Mouse (Mus musculus) CH12.LX (cell line): Measurements from ENCODE around the gene Selenot. TPM values are rescaled to one million over a fixed set of nuclear protein-coding genes. Genes with fewer than 3 reads are reported as not detected.

Experiments
- DNase-seq: peaks from one replicate; pipeline ENCODE4 v3.0.0-alpha.2; 2013; ENCODE audit errors: extremely low read depth
- H3K27ac ChIP-seq: 2 replicates; pipeline ENCODE4 v1.5.1; 2012; ENCODE audit warnings: low read depth, mild to moderate bottlenecking, control low read depth, moderate library complexity; ENCODE audit not compliant: insufficient read depth
- H3K27me3 ChIP-seq: replicated peaks from 2 replicates; pipeline ENCODE3; 2012; ENCODE audit warnings: inconsistent platforms
- H3K36me3 ChIP-seq, 2 experiments: replicated peaks in 1 of 2; 2 replicates each; pipeline versions ENCODE3 to v1.6.1; 2012; ENCODE audit warnings: inconsistent platforms in 1 of 2, low read length in 1 of 2, mild to moderate bottlenecking in 1 of 2, mixed read lengths in 1 of 2, moderate library complexity in 1 of 2; ENCODE audit not compliant: control insufficient read depth in 1 of 2, insufficient read depth in 1 of 2
- H3K4me1 ChIP-seq, 2 experiments: 2 replicates each; pipeline ENCODE4 v1.6.1; 2012; ENCODE audit warnings: inconsistent platforms in 1 of 2, moderate library complexity in 1 of 2; ENCODE audit not compliant: insufficient read depth in 2 of 2, control insufficient read depth in 1 of 2
- H3K4me2 ChIP-seq: 2 replicates; pipeline ENCODE4 v1.6.1; 2012; ENCODE audit warnings: low read depth, mild to moderate bottlenecking, control low read depth; ENCODE audit not compliant: poor library complexity, insufficient read depth, severe bottlenecking
- H3K4me3 ChIP-seq, 3 experiments: fragments of 150-350 bp in 1 of 3; sonication (generic) in 1 of 3; replicated peaks in 1 of 3; 2 replicates each; pipeline versions ENCODE3 to v1.5.1; 2011 to 2012; ENCODE audit warnings: low read depth in 2 of 3, low read length in 2 of 3, mild to moderate bottlenecking in 2 of 3, moderate library complexity in 2 of 3, control low read depth in 1 of 3, improper control_type of control experiment in 1 of 3, inconsistent platforms in 1 of 3, mixed read lengths in 1 of 3; ENCODE audit not compliant: poor library complexity in 1 of 3
- H3K79me2 ChIP-seq: replicated peaks from 2 replicates; pipeline ENCODE4 v1.6.1; 2012; ENCODE audit warnings: mild to moderate bottlenecking, moderate library complexity; ENCODE audit not compliant: control insufficient read depth, poor library complexity, insufficient read depth, severe bottlenecking; ENCODE audit errors: extremely low read depth
- H3K9ac ChIP-seq: 2 replicates; pipeline ENCODE4 v1.6.1; 2012; ENCODE audit warnings: low read depth, mild to moderate bottlenecking, control low read depth, moderate library complexity; ENCODE audit not compliant: insufficient read depth
- H3K9me3 ChIP-seq: replicated peaks from 2 replicates; pipeline ENCODE3; 2012; ENCODE audit warnings: low read length, inconsistent platforms, mixed read lengths
- BHLHE40 ChIP-seq: IDR thresholded peaks from 2 replicates; pipeline ENCODE4 v1.6.1; 2011; ENCODE audit warnings: mild to moderate bottlenecking, low read depth, low read length, improper control_type of control experiment
- CHD1 ChIP-seq: IDR thresholded peaks from 2 replicates; pipeline ENCODE4 v1.6.1; 2012; ENCODE audit warnings: low read depth, low read length, improper control_type of control experiment, inconsistent platforms
- ELF1 ChIP-seq: IDR thresholded peaks from 2 replicates; pipeline ENCODE4 v1.6.1; 2014; ENCODE audit warnings: low read depth, mild to moderate bottlenecking, inconsistent platforms, low read length, improper control_type of control experiment
- EP300 ChIP-seq: IDR thresholded peaks from 2 replicates; pipeline ENCODE4 v1.6.1; 2011; ENCODE audit warnings: low read length, improper control_type of control experiment
- GABPA ChIP-seq: IDR thresholded peaks from 2 replicates; pipeline ENCODE4 v1.6.1; 2012; ENCODE audit warnings: low read depth, low read length, improper control_type of control experiment, inconsistent platforms; ENCODE audit not compliant: insufficient replicate concordance
- IRF4 ChIP-seq: IDR thresholded peaks from 2 replicates; pipeline ENCODE4 v1.6.1; 2014; ENCODE audit warnings: low read depth, mild to moderate bottlenecking, inconsistent platforms, low read length, improper control_type of control experiment
- KAT2A ChIP-seq: IDR thresholded peaks from 2 replicates; pipeline ENCODE4 v1.6.1; 2012; ENCODE audit warnings: low read length, improper control_type of control experiment, inconsistent platforms; ENCODE audit not compliant: insufficient replicate concordance
- MEF2A ChIP-seq: IDR thresholded peaks from 2 replicates; pipeline ENCODE4 v1.6.1; 2014; ENCODE audit warnings: low read depth, mild to moderate bottlenecking, inconsistent platforms, low read length, improper control_type of control experiment, borderline replicate concordance
- MXI1 ChIP-seq: IDR thresholded peaks from 2 replicates; pipeline ENCODE4 v1.6.1; 2011; ENCODE audit warnings: mild to moderate bottlenecking, low read depth, low read length, improper control_type of control experiment
- MYC ChIP-seq: IDR thresholded peaks from 2 replicates; pipeline ENCODE4 v1.6.1; 2011; ENCODE audit warnings: low read depth, mild to moderate bottlenecking, improper control_type of control experiment, low read length
- NRF1 ChIP-seq: IDR thresholded peaks from 2 replicates; pipeline ENCODE4 v1.6.1; 2014; ENCODE audit warnings: low read depth, mild to moderate bottlenecking, inconsistent platforms, low read length, improper control_type of control experiment, moderate library complexity
- POLR2A ChIP-seq: IDR thresholded peaks from 2 replicates; pipeline ENCODE4 v1.6.1; 2011; ENCODE audit warnings: low read depth, mild to moderate bottlenecking, improper control_type of control experiment, low read length
- POLR2AphosphoS2 ChIP-seq: IDR thresholded peaks from 2 replicates; pipeline ENCODE4 v1.6.1; 2011; ENCODE audit warnings: low read depth, low read length, improper control_type of control experiment
- RCOR1 ChIP-seq: conservative IDR thresholded peaks from 2 replicates; pipeline ENCODE4 v1.6.1; 2012; ENCODE audit warnings: low read depth, mild to moderate bottlenecking, inconsistent platforms, low read length, improper control_type of control experiment
- SIN3A ChIP-seq: IDR thresholded peaks from 2 replicates; pipeline ENCODE4 v1.6.1; 2012; ENCODE audit warnings: low read length, improper control_type of control experiment, inconsistent platforms
- TCF12 ChIP-seq: IDR thresholded peaks from 2 replicates; pipeline ENCODE4 v1.6.1; 2014; ENCODE audit warnings: low read depth, mild to moderate bottlenecking, inconsistent platforms, low read length, improper control_type of control experiment
- ZC3H11A ChIP-seq: IDR thresholded peaks from 2 replicates; pipeline ENCODE4 v1.6.1; 2012; ENCODE audit warnings: low read depth, mild to moderate bottlenecking, inconsistent platforms, low read length, improper control_type of control experiment
- ZNF384 ChIP-seq: IDR thresholded peaks from 2 replicates; pipeline ENCODE4 v1.6.1; 2012; ENCODE audit warnings: low read depth, low read length, improper control_type of control experiment, inconsistent platforms
- dilution Hi-C: fragments of 300-500 bp; cut with MboI; formaldehyde crosslinking; loops from 2 replicates; pipeline ENCODE4 v1.14.3; 2020; ENCODE audit warnings: low sequenced_read_pairs; ENCODE audit not compliant: extremely low pct_unique_long_range_greater_than_20kb, extremely low pct_ligation_motif_present
- in situ Hi-C: fragments of 300-500 bp; cut with MboI; formaldehyde crosslinking; loops from 3 replicates; pipeline ENCODE4 v1.14.3; 2019; ENCODE audit warnings: low sequenced_read_pairs, low pct_ligation_motif_present, low pct_unique_long_range_greater_than_20kb, mixed read lengths
- polyA plus RNA-seq: library from polyadenylated mRNA; unstranded; fragments of >175 nt; gene quantifications from 2 replicates; pipeline ENCODE4 v1.2.1, GENCODE M21; 2012; ENCODE audit warnings: low read depth; ENCODE audit not compliant: insufficient read length
- total RNA-seq, 2 experiments: library from RNA; depleted of rRNA; stranded (reverse); fragments of 300-350 nt in 1 of 2; fragments of >200 nt in 1 of 2; gene quantifications; 2 replicates each; pipeline ENCODE4 v1.2.3; 2012 to 2014

The Selenot gene
- total and polyA plus RNA-seq, 3 experiments, result 63.6 to 254 (median 157) TPM

DNA sequence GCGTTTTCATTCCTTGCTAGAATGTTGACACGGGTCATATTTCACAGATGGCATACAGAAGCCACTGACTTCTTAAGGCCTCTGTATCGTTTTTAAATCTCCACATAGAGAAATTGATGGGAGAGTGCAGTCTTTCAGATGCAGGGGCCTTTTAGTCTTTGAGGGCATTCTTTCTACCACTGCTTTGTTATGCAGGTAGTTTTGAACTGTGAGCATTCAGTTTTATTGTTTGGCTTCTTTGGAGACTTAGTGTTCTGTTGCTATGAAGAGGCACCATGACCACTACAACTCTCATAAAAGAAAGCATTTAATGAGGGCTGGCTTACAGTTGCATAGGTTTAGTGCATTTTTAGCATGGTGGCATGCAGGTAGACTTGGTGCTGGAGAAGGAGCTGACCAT is 39.9 kb upstream of the Selenot start:
- Histone ChIP-seq H3K4me2 (no peak overlapping the region; the same call in 1 of the 2 replicates), H3K79me2 (peaks cover 30% of the 10 kb centered on the region), H3K9me3 (no peaks in the 10 kb centered on the region), H3K9ac (no peak overlapping the region), H3K36me3 (peaks cover 41 to 73% of the 10 kb centered on the region in 2 experiments), H3K27me3 (no peaks in the 10 kb centered on the region), H3K4me3 (no peak overlapping the region), H3K27ac (no peak overlapping the region), H3K4me1 (no peaks in the 10 kb centered on the region)
- in situ Hi-C loops, result no loop called here
- dilution Hi-C loops, result no loop called here
- no peak for TF ChIP-seq EP300
- TF ChIP-seq ZC3H11A, result no peak
- TF ChIP-seq ELF1, result no peak
- no peak for TF ChIP-seq CHD1
- TF ChIP-seq POLR2AphosphoS2, result no peak
- no peak for TF ChIP-seq MXI1
- TF ChIP-seq TCF12, result no peak
- TF ChIP-seq BHLHE40, result no peak
- TF ChIP-seq POLR2A, result no peak
- no peak for TF ChIP-seq GABPA
- no peak for TF ChIP-seq MEF2A
- no peak for TF ChIP-seq RCOR1
- no peak for TF ChIP-seq MYC
- TF ChIP-seq SIN3A, result no peak
- no peak for DNase-seq

DNA sequence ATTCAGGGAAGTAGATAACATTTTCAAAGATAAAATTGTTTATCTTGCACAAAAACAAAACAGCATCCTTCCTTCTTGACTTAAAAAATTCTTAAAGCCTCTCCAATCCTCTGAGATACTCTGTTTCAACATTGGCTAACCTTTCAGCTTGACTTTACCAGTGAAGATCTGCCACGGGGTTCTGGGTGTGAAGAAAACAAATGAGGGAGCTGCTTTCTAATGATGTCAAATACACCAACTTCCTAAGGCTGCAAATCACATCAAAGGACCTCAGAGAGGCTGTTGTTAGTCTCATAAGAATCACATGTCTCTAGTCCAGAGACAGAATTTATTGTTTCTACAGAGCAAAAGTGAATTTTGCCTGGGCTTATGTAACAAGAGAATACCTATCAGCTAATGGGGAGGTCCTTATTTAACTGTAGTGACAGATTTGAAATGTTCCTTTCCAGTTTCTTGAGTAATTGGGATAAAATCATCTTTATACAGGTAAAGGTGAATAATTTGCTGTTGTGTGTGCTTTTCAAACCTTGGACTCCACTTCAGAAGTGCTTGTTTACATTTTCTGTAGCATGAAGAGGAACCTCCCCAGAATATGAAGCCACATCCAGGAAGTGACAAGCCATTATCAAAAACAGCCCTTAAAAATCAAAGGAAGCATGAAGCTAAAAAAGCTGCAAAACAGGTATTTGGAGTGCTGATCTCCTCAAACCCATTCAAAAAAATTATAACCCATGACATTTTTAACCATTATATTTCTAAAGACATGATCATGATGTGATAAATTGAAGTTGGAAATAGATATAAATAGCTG is 24.2 kb upstream of the Selenot start:
- Histone ChIP-seq H3K9ac (no peak overlapping the region), H3K79me2 (peaks cover 1% of the 10 kb centered on the region; the same call in 1 of the 2 replicates), H3K27me3 (no peaks in the 10 kb centered on the region), H3K27ac (no peak overlapping the region), H3K4me3 (no peak overlapping the region), H3K9me3 (no peaks in the 10 kb centered on the region), H3K4me1 (peaks cover 3 to 21% of the 10 kb centered on the region in 2 experiments; a peak in 3 of 4 replicates), H3K4me2 (no peak overlapping the region), H3K36me3 (peaks cover 59 to 85% of the 10 kb centered on the region in 2 experiments)
- DNase-seq, result no peak
- dilution Hi-C loops, result no loop called here
- TF ChIP-seq TCF12 (no peak), KAT2A (no peak), NRF1 (no peak), ZNF384 (no peak), IRF4 (no peak)
- in situ Hi-C loops, result no loop called here
